Mouse (Mus musculus): Measurements from ENCODE around the gene Zdhhc8. TPM values are rescaled to one million over a fixed set of nuclear protein-coding genes. Genes with fewer than 3 reads are reported as not detected.

Gene Zdhhc8
- polyA plus RNA-seq, 1 experiment from 2014 or later = 21.2 TPM

GRCm38 (mm10) chr16:18227897-18228422, 7.0 kb downstream of the Zdhhc8 start:
- Histone ChIP-seq H3K4me2 (replicated peaks) (no peak overlapping the region), H3K27me3 (no peaks in the 10 kb centered on the region), H3K9ac (no peak overlapping the region), H3K27ac (no peak overlapping the region), H3K4me3 (no peak overlapping the region), H3K4me1 (peaks cover 21% of the 10 kb centered on the region), H3K9me3 (no peaks in the 10 kb centered on the region), H3K36me3 (peaks cover 58% of the 10 kb centered on the region)
- no peak for ATAC-seq (ENCODE audit: low FRiP score, low read depth)
- WGBS = 96% methylated on average over 20 of the region's 20 CpGs

- peaks cover 66% of the 10 kb centered on the region for H3K36me3 ChIP-seq
- H3K27ac ChIP-seq = no peak overlapping the region
- H3K4me1 ChIP-seq = peaks cover 21% of the 10 kb centered on the region
- 91% methylated on average over 13 of the region's 13 CpGs for WGBS
- H3K9me3 ChIP-seq = no peaks in the 10 kb centered on the region
- H3K9ac ChIP-seq = no peak overlapping the region
- H3K4me2 ChIP-seq (replicated peaks) = no peak overlapping the region
- ATAC-seq (ENCODE audit: low FRiP score, low read depth) = no peak
- H3K4me3 ChIP-seq = no peak overlapping the region
- no peaks in the 10 kb centered on the region for H3K27me3 ChIP-seq
Measured at GRCm38 (mm10) chr16:18227187-18227586, 7.7 kb downstream of the Zdhhc8 start.

- Histone ChIP-seq H3K27me3 (no peaks in the 10 kb centered on the region), H3K4me2 (replicated peaks) (no peak overlapping the region), H3K9ac (no peak overlapping the region), H3K4me3 (no peak overlapping the region), H3K36me3 (peaks cover 61% of the 10 kb centered on the region), H3K4me1 (peaks cover 27% of the 10 kb centered on the region), H3K27ac (no peak overlapping the region), H3K9me3 (no peaks in the 10 kb centered on the region)
- WGBS = 87% methylated on average over 11 of the region's 11 CpGs
- ATAC-seq (ENCODE audit: low FRiP score, low read depth) = no peak
Measured at GRCm38 (mm10) chr16:18222188-18222587, 12.7 kb downstream of the Zdhhc8 start.

GRCm38 (mm10) chr16:18221543-18221898, 13.4 kb downstream of the Zdhhc8 start:
- Histone ChIP-seq H3K4me2 (replicated peaks) (no peak overlapping the region), H3K27me3 (no peaks in the 10 kb centered on the region), H3K4me3 (no peak overlapping the region), H3K4me1 (peaks cover 27% of the 10 kb centered on the region), H3K27ac (no peak overlapping the region), H3K36me3 (peaks cover 54% of the 10 kb centered on the region), H3K9ac (no peak overlapping the region), H3K9me3 (no peaks in the 10 kb centered on the region)
- no peak for ATAC-seq (ENCODE audit: low FRiP score, low read depth)
- WGBS = 81% methylated on average over 11 of the region's 11 CpGs

- Histone ChIP-seq H3K27ac (no peak overlapping the region), H3K4me2 (replicated peaks) (no peak overlapping the region), H3K4me1 (peaks cover 27% of the 10 kb centered on the region), H3K27me3 (no peaks in the 10 kb centered on the region), H3K9ac (no peak overlapping the region), H3K36me3 (peaks cover 49% of the 10 kb centered on the region), H3K4me3 (no peak overlapping the region), H3K9me3 (no peaks in the 10 kb centered on the region)
- no peak for ATAC-seq (ENCODE audit: low FRiP score, low read depth)
- WGBS = 88% methylated on average over 6 of the region's 6 CpGs
Measured at GRCm38 (mm10) chr16:18220856-18221542, 13.9 kb downstream of the Zdhhc8 start.

GRCm38 (mm10) chr16:18220001-18220400, 14.9 kb downstream of the Zdhhc8 start:
- peak; percentile 83 for ATAC-seq (ENCODE audit: low FRiP score, low read depth)
- Histone ChIP-seq H3K4me3 (no peak overlapping the region), H3K9ac (no peak overlapping the region), H3K4me1 (peaks cover 27% of the 10 kb centered on the region), H3K27me3 (no peaks in the 10 kb centered on the region), H3K36me3 (peaks cover 39% of the 10 kb centered on the region), H3K9me3 (no peaks in the 10 kb centered on the region), H3K4me2 (replicated peaks) (no peak overlapping the region), H3K27ac (peak overlapping the region; percentile 66; the same call in 1 of the 2 replicates)
- 40% methylated on average over 8 of the region's 8 CpGs for WGBS

GRCm38 (mm10) chr16:18218580-18218996, 16.3 kb downstream of the Zdhhc8 start:
- Histone ChIP-seq H3K9ac (peak overlapping the region; percentile 13; the same call in 1 of the 2 replicates), H3K4me3 (no peak overlapping the region), H3K4me1 (peaks cover 37% of the 10 kb centered on the region), H3K27ac (no peak overlapping the region; the same call in 1 of the 2 replicates), H3K4me2 (replicated peaks) (no peak overlapping the region), H3K9me3 (no peaks in the 10 kb centered on the region), H3K36me3 (peaks cover 25% of the 10 kb centered on the region), H3K27me3 (no peaks in the 10 kb centered on the region)
- ATAC-seq (ENCODE audit: low FRiP score, low read depth) = no peak
- WGBS = 69% methylated on average over 9 of the region's 9 CpGs

- no peak for ATAC-seq (ENCODE audit: low FRiP score, low read depth)
- Histone ChIP-seq H3K27ac (no peak within 1 kb of the TSS; the same call in 1 of the 2 replicates), H3K9ac (peak within 1 kb of the TSS; percentile 13; the same call in 1 of the 2 replicates), H3K4me1 (peaks cover 40% of the 10 kb centered on the region), H3K4me2 (replicated peaks) (no peak within 1 kb of the TSS), H3K36me3 (peaks cover 15% of the 10 kb centered on the region), H3K4me3 (no peak within 1 kb of the TSS), H3K27me3 (no peaks in the 10 kb centered on the region), H3K9me3 (no peaks in the 10 kb centered on the region)
- 87% methylated on average over 4 of the region's 4 CpGs for WGBS
Measured at GRCm38 (mm10) chr16:18217579-18217978, 17.4 kb downstream of the Zdhhc8 start, which contains the start of gene Ccdc188. Gene Ccdc188, plus strand, starts transcription at chr16:18217879.

GRCm38 (mm10) chr16:18214858-18215257, 20.1 kb downstream of the Zdhhc8 start:
- ATAC-seq (ENCODE audit: low FRiP score, low read depth) = no peak
- H3K4me3 ChIP-seq = no peak overlapping the region
- peaks cover 11% of the 10 kb centered on the region for H3K27me3 ChIP-seq
- no peak overlapping the region for H3K9ac ChIP-seq
- peaks cover 35% of the 10 kb centered on the region for H3K4me1 ChIP-seq
- no peaks in the 10 kb centered on the region for H3K9me3 ChIP-seq
- no peak overlapping the region for H3K4me2 ChIP-seq (replicated peaks)
- 86% methylated on average over 7 of the region's 7 CpGs for WGBS
- no peaks in the 10 kb centered on the region for H3K36me3 ChIP-seq
- no peak overlapping the region for H3K27ac ChIP-seq

- no peak overlapping the region for H3K4me3 ChIP-seq
- no peak overlapping the region for H3K4me2 ChIP-seq (replicated peaks)
- 46% methylated on average over 6 of the region's 6 CpGs for WGBS
- peaks cover 21% of the 10 kb centered on the region for H3K27me3 ChIP-seq
- no peak overlapping the region for H3K27ac ChIP-seq
- H3K36me3 ChIP-seq = no peaks in the 10 kb centered on the region
- H3K4me1 ChIP-seq = peaks cover 23% of the 10 kb centered on the region
- no peak overlapping the region for H3K9ac ChIP-seq
- H3K9me3 ChIP-seq = no peaks in the 10 kb centered on the region
- no peak for ATAC-seq (ENCODE audit: low FRiP score, low read depth)
Measured at GRCm38 (mm10) chr16:18213689-18214088, 21.2 kb downstream of the Zdhhc8 start.

GRCm38 (mm10) chr16:18211417-18212171, 23.3 kb downstream of the Zdhhc8 start:
- H3K4me3 ChIP-seq = no peak overlapping the region
- no peak overlapping the region for H3K4me2 ChIP-seq (replicated peaks)
- WGBS = 44% methylated on average over 10 of the region's 10 CpGs
- H3K27me3 ChIP-seq = peaks cover 28% of the 10 kb centered on the region
- H3K9ac ChIP-seq = no peak overlapping the region
- no peak overlapping the region for H3K27ac ChIP-seq
- peak; percentile 12; the same call in 1 of the 2 replicates for ATAC-seq (ENCODE audit: low FRiP score, low read depth)
- H3K4me1 ChIP-seq = peaks cover 19% of the 10 kb centered on the region
- H3K9me3 ChIP-seq = no peaks in the 10 kb centered on the region
- H3K36me3 ChIP-seq = no peaks in the 10 kb centered on the region
